Mouse (Mus musculus) stomach, postnatal 0 days (tissue): ENCODE measurements at regions not wholly inside any gene's neighbourhood (a gene's known extent, or its start where the extent isn't known, plus 50 kb on each side); places are given as distances from the start of the nearest gene placed in this dataset.
A peak's percentile ranks its signal among the peaks of the same experiment; 100 is the strongest.

Experiments
- ATAC-seq: fragments of 200-750 bp; cut with Nextera tagmentation; 2 replicates; pipeline ENCODE4 v1.8.0; 2017; ENCODE audit not compliant: low FRiP score, low TSS enrichment
- DNase-seq: peaks from one replicate; pipeline ENCODE4 v3.0.0-alpha.2; 2016; ENCODE audit warnings: low spot score
- H3K27ac ChIP-seq: fragments of 300-500 bp; sonication (generic); replicated peaks from 2 replicates; pipeline ENCODE4 v1.5.1; 2014; ENCODE audit warnings: mild to moderate bottlenecking, control low read depth
- H3K27me3 ChIP-seq: fragments of 300-500 bp; sonication (generic); 2 replicates; pipeline ENCODE4 v1.6.1; 2014; ENCODE audit warnings: low read length; ENCODE audit not compliant: control insufficient read depth, insufficient read depth
- H3K36me3 ChIP-seq: fragments of 300-500 bp; sonication (generic); 2 replicates; pipeline ENCODE4 v1.6.1; 2014; ENCODE audit warnings: low read length, mixed read lengths; ENCODE audit not compliant: control insufficient read depth, insufficient read depth
- H3K4me1 ChIP-seq: fragments of 300-500 bp; sonication (generic); replicated peaks from 2 replicates; pipeline ENCODE4 v1.6.1; 2014; ENCODE audit warnings: antibody characterized with exemption; ENCODE audit not compliant: control insufficient read depth, insufficient read depth
- H3K4me2 ChIP-seq: fragments of 300-500 bp; sonication (generic); replicated peaks from 2 replicates; pipeline ENCODE4 v1.6.1; 2014; ENCODE audit warnings: low read depth, mild to moderate bottlenecking, control low read depth, moderate library complexity
- H3K4me3 ChIP-seq: fragments of 300-500 bp; sonication (generic); 2 replicates; pipeline ENCODE4 v1.5.1; 2014; ENCODE audit warnings: low read depth, low read length, control low read depth
- H3K9ac ChIP-seq: fragments of 300-500 bp; sonication (generic); 2 replicates; pipeline ENCODE4 v1.6.1; 2014; ENCODE audit warnings: mild to moderate bottlenecking, low read length, control low read depth, mixed read lengths
- H3K9me3 ChIP-seq: fragments of 300-500 bp; sonication (generic); 2 replicates; pipeline ENCODE4 v1.6.1; 2016; ENCODE audit warnings: low read length; ENCODE audit not compliant: control insufficient read depth
- CTCF ChIP-seq: IDR thresholded peaks from 2 replicates; pipeline ENCODE4 v1.5.1; 2016; ENCODE audit warnings: antibody characterized with exemption, low read depth, mild to moderate bottlenecking, moderate library complexity
- EP300 ChIP-seq: optimal IDR thresholded peaks from 2 replicates; pipeline ENCODE3; 2016; ENCODE audit warnings: antibody characterized with exemption
- WGBS: fragments of 180-500 bp; shearing (Covaris S2); extraction: QIAGEN DNeasy Blood & Tissue Kit; methylation state at CpG from one replicate; pipeline ENCODE4 v1.1.7; 2014; 5-methylcytosine and 5-hydroxymethylcytosine counted together

- no peak for DNase-seq
- Histone ChIP-seq H3K27ac (no peak overlapping the region), H3K36me3 (no peaks in the 10 kb centered on the region), H3K9me3 (peaks cover 6% of the 10 kb centered on the region; the same call in 1 of the 2 replicates), H3K27me3 (no peaks in the 10 kb centered on the region), H3K4me3 (no peak overlapping the region), H3K4me2 (no peak overlapping the region), H3K9ac (no peak overlapping the region), H3K4me1 (no peaks in the 10 kb centered on the region)
- ATAC-seq = no peak
- no peak for TF ChIP-seq EP300
- TF ChIP-seq CTCF = no peak
- 90% methylated on average over 12 of the region's 12 CpGs for WGBS
Observed at GRCm38 (mm10) chr12:105898580-105899293, 111.3 kb upstream of the Vrk1 start.

- Histone ChIP-seq H3K9me3 (peaks cover 6% of the 10 kb centered on the region; the same call in 1 of the 2 replicates), H3K36me3 (no peaks in the 10 kb centered on the region), H3K9ac (no peak overlapping the region), H3K4me1 (no peaks in the 10 kb centered on the region), H3K27me3 (no peaks in the 10 kb centered on the region), H3K4me3 (no peak overlapping the region), H3K4me2 (no peak overlapping the region), H3K27ac (no peak overlapping the region)
- ATAC-seq (no peak), DNase-seq (no peak)
- no peak for TF ChIP-seq EP300
- TF ChIP-seq CTCF = no peak
- 68% methylated on average over 9 of the region's 9 CpGs for WGBS
Observed at GRCm38 (mm10) chr12:105899294-105899909, 110.6 kb upstream of the Vrk1 start.

- H3K4me2 ChIP-seq = no peak overlapping the region
- no peaks in the 10 kb centered on the region for H3K36me3 ChIP-seq
- TF ChIP-seq CTCF = no peak
- TF ChIP-seq EP300 = no peak
- no peaks in the 10 kb centered on the region for H3K27me3 ChIP-seq
- 88% methylated on average over 6 of the region's 6 CpGs for WGBS
- H3K9ac ChIP-seq = no peak overlapping the region
- no peaks in the 10 kb centered on the region for H3K4me1 ChIP-seq
- ATAC-seq (no peak), DNase-seq (no peak)
- H3K27ac ChIP-seq = no peak overlapping the region
- H3K4me3 ChIP-seq = no peak overlapping the region
- H3K9me3 ChIP-seq = peaks cover 6% of the 10 kb centered on the region; the same call in 1 of the 2 replicates
Observed at GRCm38 (mm10) chr12:105900479-105900878, 109.5 kb upstream of the Vrk1 start.

- no peaks in the 10 kb centered on the region for H3K4me1 ChIP-seq
- DNase-seq (no peak), ATAC-seq (no peak)
- peaks cover 3% of the 10 kb centered on the region; the same call in 1 of the 2 replicates for H3K9me3 ChIP-seq
- TF ChIP-seq CTCF (peak; percentile 26; the same call in 1 of the 2 replicates), EP300 (no peak)
- no peak overlapping the region for H3K4me2 ChIP-seq
- no peak overlapping the region for H3K9ac ChIP-seq
- 51% methylated on average over 8 of the region's 8 CpGs for WGBS
- H3K27ac ChIP-seq = no peak overlapping the region
- H3K36me3 ChIP-seq = no peaks in the 10 kb centered on the region
- no peak overlapping the region for H3K4me3 ChIP-seq
- no peaks in the 10 kb centered on the region for H3K27me3 ChIP-seq
Observed at GRCm38 (mm10) chr12:105903072-105903471, 107.0 kb upstream of the Vrk1 start.

- ATAC-seq = peak; percentile 34; the same call in 1 of the 2 replicates
- WGBS = 27% methylated on average over 7 of the region's 7 CpGs
- no peak overlapping the region for H3K4me3 ChIP-seq
Observed at GRCm38 (mm10) chr12:105906584-105906983, 103.4 kb upstream of the Vrk1 start.

More at GRCm38 (mm10) chr12:105906584-105906983, 103.4 kb upstream of the Vrk1 start:
- Histone ChIP-seq H3K36me3 (no peaks in the 10 kb centered on the region), H3K9ac (no peak overlapping the region), H3K9me3 (no peaks in the 10 kb centered on the region), H3K4me2 (no peak overlapping the region), H3K27ac (no peak overlapping the region), H3K27me3 (no peaks in the 10 kb centered on the region), H3K4me1 (no peaks in the 10 kb centered on the region)
- no peak for TF ChIP-seq CTCF
- TF ChIP-seq EP300 = no peak
- peak; percentile 53 for DNase-seq
